Mouse (Mus musculus): ENCODE measurements around the gene Dusp8.

DNA sequence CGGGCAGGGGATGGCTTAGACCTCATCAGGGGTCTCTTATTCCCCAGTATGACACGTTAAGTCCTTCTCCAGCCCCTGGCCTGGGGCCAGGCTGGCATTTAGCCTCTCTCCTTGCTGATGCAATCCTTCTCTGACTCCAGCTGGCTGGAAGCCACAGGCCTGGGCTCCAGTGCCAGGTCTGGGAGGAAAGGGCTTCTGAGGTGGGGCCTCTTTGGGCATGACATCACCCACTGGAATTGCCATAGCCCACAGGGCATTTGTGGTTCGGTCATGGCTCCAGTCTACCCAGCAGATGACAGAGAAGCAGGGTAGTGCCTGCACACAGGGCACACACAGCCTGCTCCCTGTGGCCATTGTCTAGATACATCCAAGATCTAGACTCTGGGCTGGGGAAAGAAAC, 10.8 kb downstream of the Dusp8 start:
- no peak for TF ChIP-seq POLR2A (IDR thresholded peaks at IDR 0.05; ENCODE audit: low read depth, low read length)
- no peak for TF ChIP-seq CTCF (IDR thresholded peaks at IDR 0.05; ENCODE audit: borderline replicate concordance, insufficient read depth, low read length)

All from embryonic fibroblast, embryonic 13.5 days (primary cell).